Mouse (Mus musculus): Measurements from ENCODE around the gene Hbs1l.

The Hbs1l gene

GRCm38 (mm10) chr10:21298972-21299371, 3.2 kb downstream of the Hbs1l start:
- in situ Hi-C loops (cut with MboI; ENCODE audit: low pct_unique_long_range_greater_than_20kb in 1 of 2, low sequenced_read_pairs in 2 of 2, unreplicated experiment in 1 of 2), result no loop called here

DNA sequence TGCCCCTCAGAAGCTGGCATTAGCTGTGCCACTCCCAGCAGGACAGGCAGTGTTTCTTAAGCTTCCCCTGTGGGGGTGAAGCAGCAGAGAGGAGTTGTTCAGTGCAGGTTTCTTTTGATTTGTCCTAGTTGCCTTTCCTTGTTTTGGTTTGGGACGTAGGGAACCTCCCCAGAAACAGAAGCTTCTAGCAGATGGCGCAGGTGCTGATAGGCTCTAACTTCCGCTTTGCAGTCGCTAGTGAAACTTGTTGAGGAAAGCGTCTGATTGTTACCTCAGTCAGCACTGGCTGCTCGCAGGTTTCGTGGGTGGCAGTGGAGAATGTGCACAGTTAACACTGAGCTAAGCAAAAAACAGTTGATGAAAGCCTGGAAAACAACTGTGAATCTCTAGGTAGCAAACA, 6.0 kb downstream of the Hbs1l start:
- in situ Hi-C loops (cut with MboI; ENCODE audit: low pct_unique_long_range_greater_than_20kb in 1 of 2, low sequenced_read_pairs in 2 of 2, unreplicated experiment in 1 of 2), result no loop called here

DNA sequence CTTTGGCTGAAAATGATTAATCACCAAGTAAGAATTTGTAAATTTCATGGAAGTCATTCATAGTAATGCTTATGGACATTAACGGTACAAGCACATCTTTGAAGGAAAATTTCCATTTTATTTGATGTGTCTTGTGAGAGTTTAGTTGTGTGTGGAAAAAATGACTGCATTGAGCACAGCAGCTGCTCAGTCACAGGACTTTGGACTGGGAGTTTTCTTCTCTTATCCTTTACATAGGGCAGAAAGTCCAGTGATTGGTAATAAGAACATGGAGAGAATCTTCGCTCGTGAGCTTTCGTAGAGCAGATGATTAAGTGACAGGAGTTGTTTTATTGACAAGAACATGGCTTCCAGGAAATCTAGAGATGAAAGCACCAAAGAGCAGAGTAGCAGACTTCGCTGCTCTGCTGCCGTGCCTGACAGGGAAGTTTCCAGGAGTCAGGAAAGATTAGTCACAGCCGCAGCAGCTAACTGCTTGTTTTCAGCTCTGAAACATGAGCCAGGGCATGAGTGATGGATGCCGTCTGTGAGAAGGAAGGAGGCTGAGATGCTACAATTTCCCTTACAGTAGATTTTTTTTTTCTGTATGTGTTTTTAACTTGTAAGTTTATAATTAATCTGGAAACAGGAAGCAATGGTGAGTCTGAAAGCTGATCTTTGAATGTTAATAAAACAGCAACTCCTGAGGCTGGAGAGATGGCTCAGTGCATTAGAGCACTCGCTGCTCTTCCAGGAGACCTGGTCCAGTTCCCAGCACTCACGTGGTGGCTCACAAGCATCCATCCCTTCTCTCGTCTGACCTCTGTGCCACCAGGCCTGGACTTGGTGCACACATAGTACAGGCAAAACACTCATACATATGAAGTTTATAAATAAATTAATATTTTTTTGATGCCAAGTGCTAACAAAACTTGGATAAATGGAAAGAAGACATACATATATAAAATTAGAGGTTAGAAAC, 9.2 kb downstream of the Hbs1l start:
- in situ Hi-C loops (cut with MboI; ENCODE audit: low pct_unique_long_range_greater_than_20kb in 1 of 2, low sequenced_read_pairs in 2 of 2, unreplicated experiment in 1 of 2), result no loop called here

GRCm38 (mm10) chr10:21313732-21314131, 18.0 kb downstream of the Hbs1l start:
- in situ Hi-C loops (cut with MboI; ENCODE audit: low pct_unique_long_range_greater_than_20kb in 1 of 2, low sequenced_read_pairs in 2 of 2, unreplicated experiment in 1 of 2), result no loop called here

DNA sequence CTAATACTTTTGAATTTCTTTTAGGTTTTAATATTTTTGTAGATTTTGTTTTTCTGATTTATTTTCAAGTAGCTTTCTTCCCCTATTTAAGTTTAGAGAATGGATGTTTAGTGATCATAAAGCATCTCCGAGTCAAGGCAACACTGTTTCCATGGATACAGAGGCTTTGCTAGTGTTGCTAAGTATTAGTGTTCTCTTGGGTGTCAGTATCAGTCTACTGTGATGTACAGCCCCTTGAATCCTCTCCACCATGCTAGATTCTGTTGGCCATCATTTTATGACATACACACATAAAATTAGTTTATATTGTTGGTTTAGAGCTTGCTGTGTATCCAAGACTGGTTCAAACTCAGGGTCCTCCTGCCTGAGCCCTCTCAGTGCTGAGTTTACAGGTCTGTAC, 20.3 kb downstream of the Hbs1l start:
- in situ Hi-C loops (cut with MboI; ENCODE audit: low pct_unique_long_range_greater_than_20kb in 1 of 2, low sequenced_read_pairs in 2 of 2, unreplicated experiment in 1 of 2), result no loop called here

DNA sequence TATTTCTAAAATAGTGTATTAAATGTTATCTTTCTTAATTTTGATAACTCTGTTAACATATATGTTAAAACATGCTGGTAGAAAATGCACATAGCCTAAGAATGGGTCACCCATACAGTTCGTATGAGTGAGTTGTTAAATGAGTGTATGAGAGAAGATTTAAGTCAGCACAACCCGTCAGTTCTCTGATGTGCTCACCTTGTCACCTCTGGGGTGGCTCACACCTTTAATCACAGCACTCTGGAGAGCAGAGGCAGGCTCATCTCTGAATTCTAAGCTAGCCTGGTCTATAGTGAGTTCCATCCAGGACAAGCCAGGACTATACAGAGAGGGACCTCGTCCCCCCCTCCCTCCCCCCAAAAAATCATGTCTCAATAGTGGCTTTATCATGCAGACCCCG, 22.5 kb downstream of the Hbs1l start:
- in situ Hi-C loops (cut with MboI; ENCODE audit: low pct_unique_long_range_greater_than_20kb in 1 of 2, low sequenced_read_pairs in 2 of 2, unreplicated experiment in 1 of 2), result no loop called here

DNA sequence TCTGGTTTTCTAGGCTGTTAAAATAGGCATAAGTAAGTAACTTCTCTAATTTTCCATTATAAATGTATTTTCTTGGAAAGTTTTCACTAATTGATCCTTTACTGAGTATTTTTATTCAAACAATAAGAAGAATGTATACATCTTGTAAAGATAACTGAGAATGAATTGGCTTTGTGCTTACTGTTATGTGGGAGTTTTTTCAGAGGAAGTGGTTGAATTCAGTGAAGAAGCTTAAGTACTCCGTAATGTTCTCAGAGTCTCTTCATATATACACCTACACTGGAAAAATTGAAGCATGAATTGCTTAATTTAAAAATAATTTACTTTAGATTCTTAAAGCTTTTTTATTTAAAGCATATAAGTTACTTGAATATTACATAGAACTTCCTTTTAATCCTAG, 23.2 kb downstream of the Hbs1l start:
- in situ Hi-C loops (cut with MboI; ENCODE audit: low pct_unique_long_range_greater_than_20kb in 1 of 2, low sequenced_read_pairs in 2 of 2, unreplicated experiment in 1 of 2), result no loop called here

- in situ Hi-C loops (cut with MboI; ENCODE audit: low pct_unique_long_range_greater_than_20kb in 1 of 2, low sequenced_read_pairs in 2 of 2, unreplicated experiment in 1 of 2), result no loop called here
Measured at GRCm38 (mm10) chr10:21320601-21321000, 24.8 kb downstream of the Hbs1l start.

GRCm38 (mm10) chr10:21326352-21326751, 30.6 kb downstream of the Hbs1l start:
- in situ Hi-C loops (cut with MboI; ENCODE audit: low pct_unique_long_range_greater_than_20kb in 1 of 2, low sequenced_read_pairs in 2 of 2, unreplicated experiment in 1 of 2), result loop anchor here (25.0 kb wide), 3 partner anchors 289 to 964 kb away; no protein-coding TSS in a partner anchor

GRCm38 (mm10) chr10:21327605-21328135, 31.9 kb downstream of the Hbs1l start:
- in situ Hi-C loops (cut with MboI; ENCODE audit: low pct_unique_long_range_greater_than_20kb in 1 of 2, low sequenced_read_pairs in 2 of 2, unreplicated experiment in 1 of 2), result loop anchor here (25.0 kb wide), 3 partner anchors 290 to 965 kb away; no protein-coding TSS in a partner anchor

GRCm38 (mm10) chr10:21334349-21335105, 38.7 kb downstream of the Hbs1l start:
- in situ Hi-C loops (cut with MboI; ENCODE audit: low pct_unique_long_range_greater_than_20kb in 1 of 2, low sequenced_read_pairs in 2 of 2, unreplicated experiment in 1 of 2), result loop anchor here (25.0 kb wide), 3 partner anchors 297 to 972 kb away; no protein-coding TSS in a partner anchor

DNA sequence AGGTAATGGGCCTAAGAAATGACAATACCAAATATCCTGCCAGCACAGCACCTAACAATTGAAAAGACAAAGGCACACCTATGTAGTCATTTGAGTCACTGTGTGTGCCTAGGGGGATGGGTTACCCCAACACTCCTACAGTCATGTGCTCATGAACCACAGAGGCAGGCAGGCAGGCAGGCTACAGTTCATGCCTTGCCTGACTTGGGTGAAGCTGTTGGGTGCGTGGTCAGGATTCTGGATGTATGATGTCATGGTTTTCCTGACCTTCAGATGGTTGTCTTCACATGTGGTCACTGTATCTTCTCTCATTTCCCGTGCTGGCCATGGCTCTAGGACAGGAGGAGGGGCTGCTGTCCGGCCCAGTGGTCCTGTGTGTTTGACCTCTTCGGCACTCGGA, 39.8 kb downstream of the Hbs1l start:
- in situ Hi-C loops (cut with MboI; ENCODE audit: low pct_unique_long_range_greater_than_20kb in 1 of 2, low sequenced_read_pairs in 2 of 2, unreplicated experiment in 1 of 2), result loop anchor here (25.0 kb wide), 3 partner anchors 298 to 973 kb away; no protein-coding TSS in a partner anchor

DNA sequence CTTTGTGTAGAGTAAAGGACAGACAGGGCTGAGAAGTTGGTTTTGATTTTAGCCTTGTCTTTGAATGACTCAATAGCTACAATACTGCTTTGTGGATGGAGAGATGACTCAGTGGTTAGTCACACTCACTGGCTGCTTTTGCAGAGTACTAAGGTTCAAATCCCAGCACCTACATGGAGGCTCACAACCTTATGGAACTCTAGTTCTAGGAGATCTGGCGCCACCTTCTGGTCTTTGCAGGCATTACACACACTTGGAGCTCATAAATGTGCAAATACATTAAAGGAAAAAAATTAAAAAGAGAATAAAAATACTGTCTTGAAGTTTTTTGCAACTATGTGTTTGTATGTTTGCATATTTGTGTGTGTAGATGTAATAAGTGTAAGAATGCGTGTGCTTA, 41.4 kb downstream of the Hbs1l start:
- in situ Hi-C loops (cut with MboI; ENCODE audit: low pct_unique_long_range_greater_than_20kb in 1 of 2, low sequenced_read_pairs in 2 of 2, unreplicated experiment in 1 of 2), result loop anchor here (25.0 kb wide), 3 partner anchors 300 to 975 kb away; no protein-coding TSS in a partner anchor

DNA sequence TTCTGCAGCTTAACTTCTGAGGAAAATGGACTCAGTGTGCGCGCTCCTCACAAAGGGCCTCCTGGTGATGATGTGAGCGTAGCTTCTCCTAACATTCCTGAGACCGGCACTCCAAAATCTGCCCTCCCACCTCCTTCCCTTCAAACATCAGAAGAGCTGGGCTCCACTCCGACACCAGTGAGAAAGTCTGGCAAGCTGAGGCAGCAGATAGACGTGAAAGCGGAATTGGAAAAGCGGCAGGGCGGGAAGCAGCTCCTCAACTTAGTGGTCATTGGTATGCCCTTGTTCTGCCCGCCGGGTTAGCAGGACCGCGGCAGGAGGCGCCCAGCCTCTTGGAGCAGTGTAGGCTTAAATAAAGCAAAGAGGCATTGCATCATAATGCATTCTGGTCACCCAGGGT, 45.9 kb downstream of the Hbs1l start:
- in situ Hi-C loops (cut with MboI; ENCODE audit: low pct_unique_long_range_greater_than_20kb in 1 of 2, low sequenced_read_pairs in 2 of 2, unreplicated experiment in 1 of 2), result loop anchor here (25.0 kb wide), 3 partner anchors 304 to 979 kb away; no protein-coding TSS in a partner anchor

- in situ Hi-C loops (cut with MboI; ENCODE audit: low pct_unique_long_range_greater_than_20kb in 1 of 2, low sequenced_read_pairs in 2 of 2, unreplicated experiment in 1 of 2), result loop anchor here (25.0 kb wide), 3 partner anchors 305 to 980 kb away; no protein-coding TSS in a partner anchor
Measured at GRCm38 (mm10) chr10:21342331-21343005, 46.7 kb downstream of the Hbs1l start.

DNA sequence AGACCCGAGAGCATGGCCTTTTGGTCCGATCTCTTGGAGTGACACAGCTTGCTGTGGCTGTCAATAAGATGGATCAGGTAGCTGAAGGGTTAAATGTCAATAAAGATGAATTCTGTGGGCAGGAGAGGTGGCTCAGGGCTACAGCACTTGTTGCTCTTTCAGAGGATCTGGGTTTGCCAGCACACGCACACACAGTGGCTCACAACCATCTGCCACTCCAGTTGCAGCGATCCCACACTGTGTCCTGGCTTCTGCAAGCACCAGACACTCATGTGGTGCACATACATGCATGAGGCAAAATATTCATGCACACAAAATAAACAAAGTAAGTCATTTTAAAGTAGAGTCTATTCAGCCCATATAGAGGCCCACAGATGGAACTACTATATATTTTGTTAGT, 51.6 kb downstream of the Hbs1l start:
- in situ Hi-C loops (cut with MboI; ENCODE audit: low pct_unique_long_range_greater_than_20kb in 1 of 2, low sequenced_read_pairs in 2 of 2, unreplicated experiment in 1 of 2), result loop anchor here (25.0 kb wide), 3 partner anchors 310 to 985 kb away; no protein-coding TSS in a partner anchor

DNA sequence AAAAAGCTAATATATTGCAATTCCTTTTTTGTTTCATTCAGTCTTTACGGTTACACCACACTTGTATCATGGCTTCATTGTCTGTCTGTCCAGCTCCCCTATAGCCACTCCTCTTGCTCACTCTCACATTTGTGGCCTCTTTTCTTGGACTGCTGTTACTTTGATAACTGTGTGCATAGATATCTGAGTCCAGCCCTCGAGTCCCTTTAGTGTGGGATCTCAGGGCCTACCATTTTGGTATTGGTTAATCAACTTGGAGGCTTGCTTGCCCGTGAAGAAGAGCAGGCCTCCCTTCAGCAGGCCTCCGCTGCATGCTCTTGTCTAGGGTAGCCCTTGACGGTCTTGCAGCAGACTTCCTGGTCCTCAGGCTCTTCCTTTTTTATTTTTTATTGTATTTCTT, 53.7 kb downstream of the Hbs1l start:
- in situ Hi-C loops (cut with MboI; ENCODE audit: low pct_unique_long_range_greater_than_20kb in 1 of 2, low sequenced_read_pairs in 2 of 2, unreplicated experiment in 1 of 2), result loop anchor here (25.0 kb wide), 3 partner anchors 312 to 987 kb away; no protein-coding TSS in a partner anchor

GRCm38 (mm10) chr10:21349946-21350345, 54.2 kb downstream of the Hbs1l start:
- in situ Hi-C loops (cut with MboI; ENCODE audit: low pct_unique_long_range_greater_than_20kb in 1 of 2, low sequenced_read_pairs in 2 of 2, unreplicated experiment in 1 of 2), result loop anchor here (25.0 kb wide), 3 partner anchors 313 to 988 kb away; no protein-coding TSS in a partner anchor

Data from mouse embryonic stem cell (cell line).